Mouse (Mus musculus) stomach, embryonic 16.5 days (tissue): ENCODE data around the gene Ecm2. TPM values are rescaled to one million over a fixed set of nuclear protein-coding genes. Genes with fewer than 3 reads are reported as not detected.

ENCODE experiments used
- ATAC-seq: fragments of 200-750 bp; cut with Nextera tagmentation; 2 replicates; pipeline ENCODE4 v1.8.0; 2017; ENCODE audit warnings: moderate number of reproducible peaks, moderate TSS enrichment; ENCODE audit not compliant: insufficient read depth, low FRiP score
- H3K27ac ChIP-seq: fragments of 300-500 bp; sonication (generic); 2 replicates; pipeline ENCODE4 v1.5.1; 2014; ENCODE audit warnings: low read length
- H3K27me3 ChIP-seq: fragments of 300-500 bp; sonication (generic); 2 replicates; pipeline ENCODE4 v1.6.1; 2014; ENCODE audit warnings: low read length, control low read depth, mixed read lengths; ENCODE audit not compliant: control insufficient read depth, insufficient read depth
- H3K36me3 ChIP-seq: fragments of 300-500 bp; sonication (generic); 2 replicates; pipeline ENCODE4 v1.6.1; 2014; ENCODE audit warnings: low read length; ENCODE audit not compliant: control insufficient read depth, insufficient read depth
- H3K4me1 ChIP-seq: fragments of 300-500 bp; sonication (generic); 2 replicates; pipeline ENCODE4 v1.6.1; 2014; ENCODE audit warnings: low read length, control low read depth, mixed read lengths; ENCODE audit not compliant: control insufficient read depth, insufficient read depth
- H3K4me2 ChIP-seq: fragments of 300-500 bp; sonication (generic); 2 replicates; pipeline ENCODE4 v1.6.1; 2014; ENCODE audit warnings: low read depth, low read length, mixed read lengths
- H3K4me3 ChIP-seq: fragments of 300-500 bp; sonication (generic); replicated peaks from 2 replicates; pipeline ENCODE4 v1.5.1; 2014; ENCODE audit warnings: mild to moderate bottlenecking, low read length
- H3K9ac ChIP-seq: fragments of 300-500 bp; sonication (generic); 2 replicates; pipeline ENCODE4 v1.6.1; 2014; ENCODE audit warnings: low read length
- H3K9me3 ChIP-seq: fragments of 300-500 bp; sonication (generic); replicated peaks from 2 replicates; pipeline ENCODE4 v1.6.1; 2016; ENCODE audit warnings: low read length, control low read depth; ENCODE audit not compliant: control insufficient read depth
- WGBS: fragments of 180-500 bp; shearing (Covaris S2); extraction: QIAGEN DNeasy Blood & Tissue Kit; methylation state at CpG from one replicate; pipeline ENCODE4 v1.1.7; 2014; 5-methylcytosine and 5-hydroxymethylcytosine counted together
- polyA plus RNA-seq: library from polyadenylated mRNA; unstranded; fragments of >200 nt; fragmentation: Nextera tagmentation; extraction: Ambion mirVana; gene quantifications from 2 replicates; pipeline ENCODE4 v1.2.1, GENCODE M21; 2015

The Ecm2 gene
- polyA plus RNA-seq, 1 experiment from 2014 or later = 1.4 TPM

- Histone ChIP-seq H3K27me3 (no peaks in the 10 kb centered on the region), H3K4me3 (no peak overlapping the region), H3K9me3 (no peaks in the 10 kb centered on the region), H3K4me2 (no peak overlapping the region), H3K4me1 (no peaks in the 10 kb centered on the region), H3K9ac (no peak overlapping the region), H3K36me3 (no peaks in the 10 kb centered on the region), H3K27ac (no peak overlapping the region)
- 88% methylated on average over 5 of the region's 5 CpGs for WGBS
- ATAC-seq = no peak
These were observed 35.6 kb upstream of the Ecm2 start for GRCm38 (mm10) chr13:49469002-49469401.

GRCm38 (mm10) chr13:49470319-49470718 lies 34.3 kb upstream of the Ecm2 start:
- Histone ChIP-seq H3K36me3 (no peaks in the 10 kb centered on the region), H3K4me3 (no peak overlapping the region), H3K9ac (no peak overlapping the region), H3K27me3 (no peaks in the 10 kb centered on the region), H3K4me2 (no peak overlapping the region), H3K9me3 (no peaks in the 10 kb centered on the region), H3K4me1 (no peaks in the 10 kb centered on the region), H3K27ac (no peak overlapping the region)
- ATAC-seq = no peak
- WGBS = 84% methylated on average over 4 of the region's 4 CpGs

GRCm38 (mm10) chr13:49470806-49471205 lies 33.8 kb upstream of the Ecm2 start:
- no peak overlapping the region for H3K4me3 ChIP-seq
- WGBS = 63% methylated on average over 4 of the region's 4 CpGs
- no peaks in the 10 kb centered on the region for H3K27me3 ChIP-seq
- no peaks in the 10 kb centered on the region for H3K36me3 ChIP-seq
- H3K27ac ChIP-seq = no peak overlapping the region; the same call in 1 of the 2 replicates
- no peak overlapping the region for H3K4me2 ChIP-seq
- no peak for ATAC-seq
- H3K9ac ChIP-seq = no peak overlapping the region
- H3K4me1 ChIP-seq = no peaks in the 10 kb centered on the region
- no peaks in the 10 kb centered on the region for H3K9me3 ChIP-seq

- H3K9ac ChIP-seq = no peak overlapping the region
- H3K36me3 ChIP-seq = no peaks in the 10 kb centered on the region
- ATAC-seq = peak; percentile 71; the same call in 1 of the 2 replicates
- peak overlapping the region; percentile 66 for H3K27ac ChIP-seq
- no peak overlapping the region for H3K4me3 ChIP-seq
- H3K27me3 ChIP-seq = no peaks in the 10 kb centered on the region
- WGBS = 49% methylated on average over 4 of the region's 4 CpGs
- H3K9me3 ChIP-seq = no peaks in the 10 kb centered on the region
- H3K4me1 ChIP-seq = no peaks in the 10 kb centered on the region
- H3K4me2 ChIP-seq = no peak overlapping the region
These were observed 32.5 kb upstream of the Ecm2 start for GRCm38 (mm10) chr13:49471981-49472675.

- Histone ChIP-seq H3K27ac (peak overlapping the region; percentile 66; the same call in 1 of the 2 replicates), H3K9ac (no peak overlapping the region), H3K36me3 (no peaks in the 10 kb centered on the region), H3K9me3 (no peaks in the 10 kb centered on the region), H3K4me3 (no peak overlapping the region), H3K4me1 (no peaks in the 10 kb centered on the region), H3K27me3 (no peaks in the 10 kb centered on the region), H3K4me2 (no peak overlapping the region)
- WGBS = 88% methylated on average over 6 of the region's 6 CpGs
- ATAC-seq = 0 out of 2 replicates have a peak, but pooled peaks have one; percentile 4
These were observed 32.0 kb upstream of the Ecm2 start for GRCm38 (mm10) chr13:49472676-49473005.

- 53% methylated on average over 3 of the region's 3 CpGs for whole genome bisulfite sequencing
- H3K36me3 ChIP-seq = no peaks in the 10 kb centered on the region
- no peak overlapping the region for H3K4me2 ChIP-seq
- H3K9ac ChIP-seq = no peak overlapping the region
- H3K4me3 ChIP-seq = no peak overlapping the region
- no peaks in the 10 kb centered on the region for H3K9me3 ChIP-seq
- H3K4me1 ChIP-seq = no peaks in the 10 kb centered on the region
- H3K27me3 ChIP-seq = no peaks in the 10 kb centered on the region
- ATAC-seq = peak; percentile 55; the same call in 1 of the 2 replicates
- peak overlapping the region; percentile 69 for H3K27ac ChIP-seq
These were observed 26.7 kb upstream of the Ecm2 start for GRCm38 (mm10) chr13:49477887-49478286.

- Histone ChIP-seq H3K27ac (peak overlapping the region; percentile 65), H3K36me3 (no peaks in the 10 kb centered on the region), H3K4me2 (no peak overlapping the region), H3K27me3 (no peaks in the 10 kb centered on the region), H3K4me3 (no peak overlapping the region), H3K9ac (no peak overlapping the region), H3K9me3 (no peaks in the 10 kb centered on the region), H3K4me1 (no peaks in the 10 kb centered on the region)
- no peak for ATAC-seq
- 84% methylated on average over 6 of the region's 6 CpGs for WGBS
These were observed 25.7 kb upstream of the Ecm2 start for GRCm38 (mm10) chr13:49478851-49479374.

- Histone ChIP-seq H3K36me3 (no peaks in the 10 kb centered on the region), H3K27ac (peak overlapping the region; percentile 65), H3K4me2 (no peak overlapping the region), H3K9me3 (no peaks in the 10 kb centered on the region), H3K4me1 (no peaks in the 10 kb centered on the region), H3K9ac (no peak overlapping the region), H3K27me3 (no peaks in the 10 kb centered on the region), H3K4me3 (no peak overlapping the region)
- WGBS = 72% methylated on average over 4 of the region's 4 CpGs
- ATAC-seq = no peak
These were observed 25.2 kb upstream of the Ecm2 start for GRCm38 (mm10) chr13:49479399-49479798.

GRCm38 (mm10) chr13:49480057-49480456 lies 24.6 kb upstream of the Ecm2 start:
- H3K27ac ChIP-seq = no peak overlapping the region
- H3K4me3 ChIP-seq = no peak overlapping the region
- no peaks in the 10 kb centered on the region for H3K9me3 ChIP-seq
- H3K4me2 ChIP-seq = no peak overlapping the region
- ATAC-seq = peak; percentile 90; the same call in 1 of the 2 replicates
- H3K4me1 ChIP-seq = no peaks in the 10 kb centered on the region
- H3K36me3 ChIP-seq = no peaks in the 10 kb centered on the region
- H3K9ac ChIP-seq = no peak overlapping the region
- no peaks in the 10 kb centered on the region for H3K27me3 ChIP-seq
- 33% methylated on average over 2 of the region's 2 CpGs for WGBS
